Mouse (Mus musculus) forebrain, postnatal 0 days (tissue): ENCODE measurements at regions not wholly inside any gene's neighbourhood (a gene's known extent, or its start where the extent isn't known, plus 50 kb on each side); places are given as distances from the start of the nearest gene placed in this dataset.

ENCODE experiments used
- ATAC-seq: fragments of 200-750 bp; cut with Nextera tagmentation; 2 replicates; pipeline ENCODE4 v1.8.0; 2017; ENCODE audit warnings: mild to moderate bottlenecking, moderate library complexity
- DNase-seq: peaks from one replicate; pipeline ENCODE4 v3.0.0-alpha.2; 2015
- H3K27ac ChIP-seq: fragments of 300-500 bp; sonication (generic); 2 replicates; pipeline ENCODE4 v1.5.1; 2014; ENCODE audit warnings: low read depth, mild to moderate bottlenecking, antibody characterized with exemption, low read length, moderate library complexity, mixed read lengths
- H3K27me3 ChIP-seq: fragments of 300-500 bp; sonication (generic); 2 replicates; pipeline ENCODE4 v1.6.1; 2014; ENCODE audit warnings: mild to moderate bottlenecking, low read length, mixed read lengths; ENCODE audit not compliant: insufficient read depth
- H3K36me3 ChIP-seq: fragments of 300-500 bp; sonication (generic); 2 replicates; pipeline ENCODE4 v1.6.1; 2014; ENCODE audit warnings: mild to moderate bottlenecking, moderate library complexity; ENCODE audit not compliant: insufficient read depth
- H3K4me1 ChIP-seq: fragments of 300-500 bp; sonication (generic); 2 replicates; pipeline ENCODE4 v1.6.1; 2014; ENCODE audit warnings: antibody characterized with exemption; ENCODE audit not compliant: insufficient read depth
- H3K4me2 ChIP-seq: fragments of 300-500 bp; sonication (generic); 2 replicates; pipeline ENCODE4 v1.6.1; 2014; ENCODE audit warnings: low read depth, mild to moderate bottlenecking, moderate library complexity
- H3K4me3 ChIP-seq: fragments of 300-500 bp; sonication (generic); 2 replicates; pipeline ENCODE4 v1.5.1; 2014; ENCODE audit warnings: low read depth, low read length, mixed read lengths
- H3K9ac ChIP-seq: fragments of 300-500 bp; sonication (generic); 2 replicates; pipeline ENCODE4 v1.6.1; 2014; ENCODE audit warnings: mild to moderate bottlenecking
- H3K9me3 ChIP-seq: fragments of 300-500 bp; sonication (generic); 2 replicates; pipeline ENCODE4 v1.6.1; 2016; ENCODE audit warnings: low read length
- CTCF ChIP-seq: sonication (generic); IDR thresholded peaks from 2 replicates; pipeline ENCODE4 v1.5.1; 2016; ENCODE audit warnings: antibody characterized with exemption, control low read depth, low read depth
- WGBS: fragments of 180-500 bp; shearing (Covaris S2); extraction: QIAGEN DNeasy Blood & Tissue Kit; methylation state at CpG from one replicate; pipeline ENCODE4 v1.1.7; 2014; 5-methylcytosine and 5-hydroxymethylcytosine counted together

DNA sequence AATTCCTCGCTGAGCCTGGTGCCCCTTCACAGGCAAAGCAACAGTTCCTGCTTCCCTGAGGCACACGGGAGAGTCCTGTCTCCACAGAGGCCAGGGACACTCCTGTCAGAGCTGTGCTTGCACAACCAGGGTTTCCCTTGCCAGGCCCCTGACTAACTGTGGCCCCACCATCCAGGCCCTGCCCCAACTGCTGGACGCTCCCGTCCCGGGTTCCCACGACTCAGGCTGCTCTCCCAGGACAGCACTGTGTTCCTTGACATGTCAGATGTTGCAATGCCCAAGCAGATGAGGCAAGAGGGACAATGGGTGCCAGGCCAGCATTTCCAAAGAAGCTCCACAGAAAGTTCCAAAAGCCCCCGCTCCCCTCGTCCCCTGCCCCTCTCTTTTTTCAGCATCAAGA lies 250.4 kb downstream of the Bcl11b start:
- WGBS: 47% methylated on average over 8 of the region's 8 CpGs

DNA sequence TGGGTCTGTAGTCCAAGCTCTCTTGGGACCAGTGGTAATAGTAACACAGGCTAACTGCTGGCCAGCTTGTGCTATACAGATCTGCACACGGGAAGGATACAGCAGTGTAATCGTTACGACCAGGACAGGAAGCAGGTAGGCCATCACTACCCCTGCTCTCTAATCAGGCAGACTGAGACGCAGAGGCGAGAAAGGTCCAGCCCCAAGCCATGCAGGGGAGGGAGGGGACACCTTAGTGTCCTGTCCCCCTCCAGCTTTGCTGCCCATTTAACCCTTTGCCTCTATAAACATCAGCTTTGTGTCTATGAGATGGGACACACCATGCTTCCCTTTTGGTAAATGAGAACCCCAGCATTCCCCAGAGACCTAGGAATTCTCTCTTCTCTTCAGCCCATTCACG lies 249.9 kb downstream of the Bcl11b start:
- H3K27ac ChIP-seq: no peak overlapping the region
- no peak for TF ChIP-seq CTCF
- no peak overlapping the region for H3K4me3 ChIP-seq
- no peak overlapping the region for H3K4me2 ChIP-seq
- H3K9ac ChIP-seq: no peak overlapping the region
- H3K27me3 ChIP-seq: no peaks in the 10 kb centered on the region
- no peaks in the 10 kb centered on the region for H3K4me1 ChIP-seq
- no peaks in the 10 kb centered on the region for H3K36me3 ChIP-seq
- WGBS: 73% methylated on average over 6 of the region's 6 CpGs
- ATAC-seq (no peak), DNase-seq (no peak)
- H3K9me3 ChIP-seq: no peaks in the 10 kb centered on the region

More for the DNA sequence above, 250.4 kb downstream of the Bcl11b start:
- Histone ChIP-seq H3K4me1 (no peaks in the 10 kb centered on the region), H3K4me2 (no peak overlapping the region), H3K9me3 (no peaks in the 10 kb centered on the region), H3K9ac (no peak overlapping the region), H3K27me3 (no peaks in the 10 kb centered on the region), H3K27ac (no peak overlapping the region), H3K4me3 (no peak overlapping the region), H3K36me3 (no peaks in the 10 kb centered on the region)
- ATAC-seq: no peak
- DNase-seq: no peak
- no peak for TF ChIP-seq CTCF

DNA sequence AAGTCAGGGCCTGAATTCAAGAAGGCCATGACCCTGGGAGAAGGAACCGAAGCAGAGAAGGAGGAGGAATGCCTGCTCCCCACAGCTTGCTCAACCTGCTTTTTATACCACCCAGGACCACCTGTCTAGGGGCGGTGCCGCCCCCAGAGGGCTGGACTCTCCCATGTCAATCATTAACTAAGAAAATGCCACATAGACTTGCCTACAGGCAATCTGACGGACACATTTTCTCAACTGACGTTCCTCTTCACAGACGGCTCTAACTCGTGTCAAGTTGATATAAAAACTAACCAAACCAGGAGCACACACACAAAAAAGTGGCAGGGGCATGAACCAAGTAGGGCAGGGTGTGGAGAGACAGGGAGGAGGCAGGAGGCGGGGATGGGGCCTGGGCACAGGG lies 248.5 kb downstream of the Bcl11b start:
- Histone ChIP-seq H3K4me1 (no peaks in the 10 kb centered on the region), H3K27me3 (no peaks in the 10 kb centered on the region), H3K4me2 (no peak overlapping the region), H3K4me3 (no peak overlapping the region), H3K9ac (no peak overlapping the region), H3K36me3 (no peaks in the 10 kb centered on the region), H3K27ac (no peak overlapping the region), H3K9me3 (no peaks in the 10 kb centered on the region)
- no peak for DNase-seq
- 88% methylated on average over 8 of the region's 8 CpGs for WGBS
- no peak for TF ChIP-seq CTCF
- no peak for ATAC-seq

DNA sequence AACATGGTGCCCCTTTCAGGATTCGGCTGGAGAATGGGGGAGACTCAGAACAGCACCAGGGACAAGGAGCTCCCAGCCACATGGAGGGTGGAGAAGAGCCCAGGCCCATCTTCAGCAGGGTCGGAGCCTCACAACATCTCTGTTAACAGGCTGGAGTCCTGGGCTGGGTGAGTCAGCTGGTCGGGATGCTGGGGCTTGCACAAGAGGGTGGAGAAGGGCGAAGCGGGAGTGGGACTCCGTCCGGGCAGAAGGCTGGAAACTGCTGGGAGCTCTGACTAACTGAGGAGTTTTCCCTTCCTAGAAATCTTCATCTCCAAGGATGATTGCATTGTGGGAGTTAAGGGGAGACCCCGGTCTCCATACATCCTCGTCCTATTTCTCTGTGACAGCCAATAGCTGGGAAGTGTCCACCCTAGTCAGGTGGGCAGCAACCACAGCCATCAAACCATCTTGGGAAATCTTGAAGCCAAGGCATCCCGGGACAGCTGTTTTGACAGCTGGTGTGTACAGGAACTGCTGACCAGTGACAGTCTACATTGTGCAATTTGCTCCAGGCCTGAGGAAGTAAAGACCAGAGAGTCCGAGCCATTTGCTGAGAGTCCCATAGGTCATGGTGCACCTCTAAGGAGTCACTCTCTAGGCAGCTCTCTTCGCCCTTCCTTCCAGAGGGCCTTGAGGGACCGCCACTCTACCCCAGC lies 247.4 kb downstream of the Bcl11b start:
- Histone ChIP-seq H3K9ac (no peak overlapping the region), H3K36me3 (no peaks in the 10 kb centered on the region), H3K27ac (no peak overlapping the region), H3K9me3 (no peaks in the 10 kb centered on the region), H3K4me1 (no peaks in the 10 kb centered on the region), H3K4me3 (no peak overlapping the region), H3K27me3 (no peaks in the 10 kb centered on the region), H3K4me2 (no peak overlapping the region)
- ATAC-seq (no peak), DNase-seq (no peak)
- no peak for TF ChIP-seq CTCF
- 93% methylated on average over 13 of the region's 13 CpGs for WGBS

DNA sequence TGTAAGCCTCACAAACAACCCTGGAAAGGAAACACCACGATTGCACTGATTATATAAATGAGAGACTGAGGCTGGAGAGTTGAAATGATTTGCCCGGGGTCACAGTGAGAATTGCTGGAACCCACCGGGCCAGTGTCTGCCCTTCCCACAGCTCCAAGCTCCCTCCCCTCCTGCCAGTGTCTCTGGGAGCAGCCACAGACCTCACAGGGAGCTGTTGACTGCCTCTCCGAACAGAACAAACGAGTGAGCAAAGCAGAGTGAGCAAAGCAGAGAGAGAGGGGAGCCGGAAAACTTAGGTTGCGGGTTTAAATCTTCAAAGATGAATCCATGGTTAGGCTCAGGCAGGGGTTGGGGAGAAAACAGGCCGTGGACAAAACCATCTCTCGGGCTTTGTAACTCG lies 246.2 kb downstream of the Bcl11b start:
- Histone ChIP-seq H3K4me1 (no peaks in the 10 kb centered on the region), H3K4me3 (no peak overlapping the region), H3K27me3 (no peaks in the 10 kb centered on the region), H3K4me2 (no peak overlapping the region), H3K27ac (no peak overlapping the region), H3K9ac (no peak overlapping the region), H3K9me3 (no peaks in the 10 kb centered on the region), H3K36me3 (no peaks in the 10 kb centered on the region)
- DNase-seq (no peak), ATAC-seq (no peak)
- TF ChIP-seq CTCF: no peak
- 38% methylated on average over 10 of the region's 10 CpGs for WGBS

DNA sequence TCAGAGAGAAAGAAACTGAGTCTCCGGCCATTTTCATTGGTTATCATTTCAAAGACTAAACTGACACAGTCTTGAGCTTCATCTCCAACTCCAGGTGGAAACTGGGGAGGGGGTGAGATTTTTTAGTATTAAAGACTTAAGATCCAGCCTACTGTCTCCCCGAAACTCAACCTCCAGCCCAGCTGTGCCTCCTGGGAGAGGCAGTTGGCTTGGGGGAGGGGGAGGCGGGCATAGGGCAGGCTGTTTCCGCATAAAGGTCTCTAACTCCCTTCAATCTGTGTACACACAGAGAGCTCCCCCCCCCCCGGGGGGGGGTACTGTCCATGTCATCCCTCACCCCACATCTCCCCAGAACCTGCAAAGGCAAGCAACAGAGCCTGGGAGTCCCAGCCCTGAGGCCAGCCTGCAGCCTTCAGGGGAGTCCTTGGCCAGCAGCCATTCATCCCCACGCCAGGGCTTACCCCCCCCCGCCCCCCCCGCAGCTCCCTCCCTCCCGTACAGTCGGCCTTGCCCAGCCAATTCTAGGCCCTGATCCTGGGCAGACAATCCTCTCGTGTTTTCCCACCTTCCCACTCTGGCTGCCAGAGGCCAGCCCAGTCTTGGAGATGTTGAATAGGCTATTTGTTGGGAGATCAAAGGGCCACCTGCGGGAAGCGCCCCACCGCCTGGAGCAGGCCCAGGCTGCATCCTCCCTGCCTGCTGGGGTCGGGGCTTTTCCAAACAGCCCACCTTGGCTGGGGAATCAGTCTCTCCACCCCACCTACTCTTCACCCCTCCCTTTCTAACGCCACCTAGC lies 245.2 kb downstream of the Bcl11b start:
- H3K36me3 ChIP-seq: no peaks in the 10 kb centered on the region
- no peak for TF ChIP-seq CTCF
- H3K9ac ChIP-seq: no peak overlapping the region
- no peak overlapping the region for H3K4me3 ChIP-seq
- 16% methylated on average over 16 of the region's 16 CpGs for WGBS
- DNase-seq (peak; percentile 25), ATAC-seq (peak; percentile 55; the same call in 1 of the 2 replicates)
- no peak overlapping the region for H3K27ac ChIP-seq
- H3K4me1 ChIP-seq: no peaks in the 10 kb centered on the region
- no peaks in the 10 kb centered on the region for H3K27me3 ChIP-seq
- no peak overlapping the region for H3K4me2 ChIP-seq
- no peaks in the 10 kb centered on the region for H3K9me3 ChIP-seq

DNA sequence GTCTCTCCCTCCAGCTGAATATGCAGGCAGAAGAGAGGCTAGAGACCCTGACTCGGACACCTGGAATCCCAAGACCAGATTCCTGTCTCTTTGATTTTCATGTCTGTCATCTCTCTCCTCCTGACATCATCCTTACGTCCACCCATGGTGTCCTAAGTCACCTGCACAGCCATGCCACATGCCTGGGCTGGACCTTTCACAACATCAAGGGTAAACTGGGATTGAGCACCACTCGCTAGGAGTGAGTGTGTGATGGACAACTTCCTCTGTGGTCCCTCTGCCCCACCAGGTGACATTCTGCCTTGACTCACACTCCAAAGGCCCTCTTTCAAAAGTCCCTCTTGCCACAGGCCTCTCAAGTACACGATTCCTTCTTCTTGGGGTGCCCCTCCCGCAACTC lies 244.1 kb downstream of the Bcl11b start:
- ATAC-seq (no peak), DNase-seq (no peak)
- no peaks in the 10 kb centered on the region for H3K36me3 ChIP-seq
- H3K27me3 ChIP-seq: no peaks in the 10 kb centered on the region
- H3K4me3 ChIP-seq: no peak overlapping the region
- WGBS: 86% methylated on average over 5 of the region's 5 CpGs
- no peak overlapping the region for H3K4me2 ChIP-seq
- H3K9me3 ChIP-seq: no peaks in the 10 kb centered on the region
- TF ChIP-seq CTCF: no peak
- H3K4me1 ChIP-seq: no peaks in the 10 kb centered on the region
- H3K27ac ChIP-seq: no peak overlapping the region
- no peak overlapping the region for H3K9ac ChIP-seq
